Mouse (Mus musculus): ENCODE measurements at regions not wholly inside any gene's neighbourhood (a gene's known extent, or its start where the extent isn't known, plus 50 kb on each side); places are given as distances from the start of the nearest gene placed in this dataset.

- TF ChIP-seq CTCF (conservative IDR thresholded peaks at IDR 0.05; ENCODE audit: insufficient read depth, insufficient read length, low read depth, low read length): no peak
- TF ChIP-seq POLR2A (IDR thresholded peaks at IDR 0.05; ENCODE audit: low read depth, low read length): no peak
Observed at GRCm38 (mm10) chr4:142674641-142675465, 435.7 kb upstream of the Kazn start.
